Mouse (Mus musculus): Measurements from ENCODE around the gene Vamp1.

Vamp1 gene

GRCm38 (mm10) chr6:125291329-125291728 lies 76.0 kb downstream of the Vamp1 start:
- DNase-seq = no peak

- DNase-seq = no peak
These were observed 76.9 kb downstream of the Vamp1 start for GRCm38 (mm10) chr6:125292256-125292655.

- DNase-seq = no peak
These were observed 78.7 kb downstream of the Vamp1 start for GRCm38 (mm10) chr6:125294049-125294448.
